Mouse (Mus musculus): ENCODE data around the gene Ccdc137. TPM values are rescaled to one million over a fixed set of nuclear protein-coding genes. Genes with fewer than 3 reads are reported as not detected.

Ccdc137 gene
- polyA plus RNA-seq, 1 experiment from 2014 or later, result 31.2 TPM

- H3K9ac ChIP-seq (replicated peaks; ENCODE audit: low read depth, low read length), result peak overlapping the region; percentile 77
- H3K27ac ChIP-seq (ENCODE audit: low read length), result no peak overlapping the region; the same call in 1 of the 2 replicates
- no peak for ATAC-seq
- no peaks in the 10 kb centered on the region for H3K9me3 ChIP-seq (ENCODE audit: control insufficient read depth, low read length)
- H3K4me3 ChIP-seq (replicated peaks; ENCODE audit: low read length), result peak overlapping the region; percentile 90
- H3K4me2 ChIP-seq (ENCODE audit: low read length), result peak overlapping the region; percentile 92
- no peaks in the 10 kb centered on the region for H3K27me3 ChIP-seq (replicated peaks; ENCODE audit: control insufficient read depth, insufficient read depth, low read length)
- H3K36me3 ChIP-seq (ENCODE audit: control insufficient read depth, insufficient read depth), result 0 out of 2 replicates have a peak, but pooled peaks cover 2% of the 10 kb centered on the region
- H3K4me1 ChIP-seq (replicated peaks; ENCODE audit: control insufficient read depth, insufficient read depth, low read length), result peaks cover 27% of the 10 kb centered on the region
- 38% methylated on average over 3 of the region's 3 CpGs for WGBS
Observed at GRCm38 (mm10) chr11:120493351-120493750, 35.4 kb downstream of the Ccdc137 start.

- ATAC-seq, result no peak
- no peak overlapping the region for H3K27ac ChIP-seq (ENCODE audit: low read length)
- H3K9me3 ChIP-seq (ENCODE audit: control insufficient read depth, low read length), result no peaks in the 10 kb centered on the region
- H3K4me2 ChIP-seq (ENCODE audit: low read length), result no peak overlapping the region
- no peak overlapping the region for H3K4me3 ChIP-seq (replicated peaks; ENCODE audit: low read length)
- H3K36me3 ChIP-seq (ENCODE audit: control insufficient read depth, insufficient read depth), result 0 out of 2 replicates have a peak, but pooled peaks cover 4% of the 10 kb centered on the region
- no peaks in the 10 kb centered on the region for H3K27me3 ChIP-seq (replicated peaks; ENCODE audit: control insufficient read depth, insufficient read depth, low read length)
- 88% methylated on average over 3 of the region's 3 CpGs for WGBS
- peaks cover 27% of the 10 kb centered on the region for H3K4me1 ChIP-seq (replicated peaks; ENCODE audit: control insufficient read depth, insufficient read depth, low read length)
- H3K9ac ChIP-seq (replicated peaks; ENCODE audit: low read depth, low read length), result no peak overlapping the region; the same call in 1 of the 2 replicates
Observed at GRCm38 (mm10) chr11:120493911-120494310, 36.0 kb downstream of the Ccdc137 start.

GRCm38 (mm10) chr11:120497436-120497835 lies 39.5 kb downstream of the Ccdc137 start:
- ATAC-seq, result no peak
- Histone ChIP-seq H3K36me3 (ENCODE audit: control insufficient read depth, insufficient read depth) (0 out of 2 replicates have a peak, but pooled peaks cover 4% of the 10 kb centered on the region), H3K9me3 (ENCODE audit: control insufficient read depth, low read length) (no peaks in the 10 kb centered on the region), H3K4me3 (replicated peaks; ENCODE audit: low read length) (no peak overlapping the region), H3K27ac (ENCODE audit: low read length) (no peak overlapping the region), H3K9ac (replicated peaks; ENCODE audit: low read depth, low read length) (no peak overlapping the region), H3K4me2 (ENCODE audit: low read length) (no peak overlapping the region), H3K27me3 (replicated peaks; ENCODE audit: control insufficient read depth, insufficient read depth, low read length) (no peaks in the 10 kb centered on the region), H3K4me1 (replicated peaks; ENCODE audit: control insufficient read depth, insufficient read depth, low read length) (peaks cover 12% of the 10 kb centered on the region)
- WGBS, result 91% methylated on average over 3 of the region's 3 CpGs

- Histone ChIP-seq H3K27me3 (replicated peaks; ENCODE audit: control insufficient read depth, insufficient read depth, low read length) (no peaks in the 10 kb centered on the region), H3K4me1 (replicated peaks; ENCODE audit: control insufficient read depth, insufficient read depth, low read length) (peaks cover 4% of the 10 kb centered on the region), H3K9me3 (ENCODE audit: control insufficient read depth, low read length) (no peaks in the 10 kb centered on the region), H3K36me3 (ENCODE audit: control insufficient read depth, insufficient read depth) (0 out of 2 replicates have a peak, but pooled peaks cover 4% of the 10 kb centered on the region), H3K4me2 (ENCODE audit: low read length) (no peak overlapping the region), H3K27ac (ENCODE audit: low read length) (no peak overlapping the region), H3K9ac (replicated peaks; ENCODE audit: low read depth, low read length) (no peak overlapping the region), H3K4me3 (replicated peaks; ENCODE audit: low read length) (no peak overlapping the region)
- 89% methylated on average over 12 of the region's 12 CpGs for WGBS
- ATAC-seq, result no peak
Observed at GRCm38 (mm10) chr11:120498226-120498625, 40.3 kb downstream of the Ccdc137 start.

GRCm38 (mm10) chr11:120498891-120499290 lies 41.0 kb downstream of the Ccdc137 start:
- no peaks in the 10 kb centered on the region for H3K4me1 ChIP-seq (replicated peaks; ENCODE audit: control insufficient read depth, insufficient read depth, low read length)
- H3K36me3 ChIP-seq (ENCODE audit: control insufficient read depth, insufficient read depth), result 0 out of 2 replicates have a peak, but pooled peaks cover 4% of the 10 kb centered on the region
- no peak overlapping the region for H3K4me2 ChIP-seq (ENCODE audit: low read length)
- H3K27ac ChIP-seq (ENCODE audit: low read length), result no peak overlapping the region
- no peak overlapping the region for H3K4me3 ChIP-seq (replicated peaks; ENCODE audit: low read length)
- H3K27me3 ChIP-seq (replicated peaks; ENCODE audit: control insufficient read depth, insufficient read depth, low read length), result no peaks in the 10 kb centered on the region
- 97% methylated on average over 5 of the region's 5 CpGs for WGBS
- H3K9ac ChIP-seq (replicated peaks; ENCODE audit: low read depth, low read length), result no peak overlapping the region
- no peak for ATAC-seq
- no peaks in the 10 kb centered on the region for H3K9me3 ChIP-seq (ENCODE audit: control insufficient read depth, low read length)

GRCm38 (mm10) chr11:120499894-120500293 lies 42.0 kb downstream of the Ccdc137 start:
- WGBS, result 85% methylated on average over 6 of the region's 6 CpGs
- no peak for ATAC-seq
- Histone ChIP-seq H3K4me3 (replicated peaks; ENCODE audit: low read length) (no peak overlapping the region), H3K9me3 (ENCODE audit: control insufficient read depth, low read length) (no peaks in the 10 kb centered on the region), H3K9ac (replicated peaks; ENCODE audit: low read depth, low read length) (no peak overlapping the region), H3K4me1 (replicated peaks; ENCODE audit: control insufficient read depth, insufficient read depth, low read length) (no peaks in the 10 kb centered on the region), H3K27me3 (replicated peaks; ENCODE audit: control insufficient read depth, insufficient read depth, low read length) (no peaks in the 10 kb centered on the region), H3K4me2 (ENCODE audit: low read length) (no peak overlapping the region), H3K36me3 (ENCODE audit: control insufficient read depth, insufficient read depth) (0 out of 2 replicates have a peak, but pooled peaks cover 4% of the 10 kb centered on the region), H3K27ac (ENCODE audit: low read length) (no peak overlapping the region)

- 24% methylated on average over 3 of the region's 3 CpGs for WGBS
- Histone ChIP-seq H3K4me1 (replicated peaks; ENCODE audit: control insufficient read depth, insufficient read depth, low read length) (no peaks in the 10 kb centered on the region), H3K4me2 (ENCODE audit: low read length) (no peak overlapping the region), H3K27me3 (replicated peaks; ENCODE audit: control insufficient read depth, insufficient read depth, low read length) (no peaks in the 10 kb centered on the region), H3K4me3 (replicated peaks; ENCODE audit: low read length) (no peak overlapping the region), H3K27ac (ENCODE audit: low read length) (no peak overlapping the region), H3K9me3 (ENCODE audit: control insufficient read depth, low read length) (no peaks in the 10 kb centered on the region), H3K36me3 (ENCODE audit: control insufficient read depth, insufficient read depth) (0 out of 2 replicates have a peak, but pooled peaks cover 4% of the 10 kb centered on the region), H3K9ac (replicated peaks; ENCODE audit: low read depth, low read length) (no peak overlapping the region)
- ATAC-seq, result no peak
Observed at GRCm38 (mm10) chr11:120500357-120500756, 42.4 kb downstream of the Ccdc137 start.

- Histone ChIP-seq H3K4me3 (replicated peaks; ENCODE audit: low read length) (no peak overlapping the region), H3K4me1 (replicated peaks; ENCODE audit: control insufficient read depth, insufficient read depth, low read length) (no peaks in the 10 kb centered on the region), H3K27ac (ENCODE audit: low read length) (no peak overlapping the region), H3K9ac (replicated peaks; ENCODE audit: low read depth, low read length) (no peak overlapping the region), H3K27me3 (replicated peaks; ENCODE audit: control insufficient read depth, insufficient read depth, low read length) (no peaks in the 10 kb centered on the region), H3K4me2 (ENCODE audit: low read length) (no peak overlapping the region), H3K36me3 (ENCODE audit: control insufficient read depth, insufficient read depth) (0 out of 2 replicates have a peak, but pooled peaks cover 4% of the 10 kb centered on the region), H3K9me3 (ENCODE audit: control insufficient read depth, low read length) (no peaks in the 10 kb centered on the region)
- 73% methylated on average over 6 of the region's 6 CpGs for WGBS
- ATAC-seq, result no peak
Observed at GRCm38 (mm10) chr11:120501018-120501417, 43.1 kb downstream of the Ccdc137 start.

GRCm38 (mm10) chr11:120501701-120502100 lies 43.8 kb downstream of the Ccdc137 start:
- H3K27ac ChIP-seq (ENCODE audit: low read length), result no peak overlapping the region
- WGBS, result 84% methylated on average over 4 of the region's 4 CpGs

GRCm38 (mm10) chr11:120505661-120506060 lies 47.7 kb downstream of the Ccdc137 start:
- no peak overlapping the region for H3K4me3 ChIP-seq (replicated peaks; ENCODE audit: low read length)
- ATAC-seq, result no peak
- H3K27me3 ChIP-seq (replicated peaks; ENCODE audit: control insufficient read depth, insufficient read depth, low read length), result no peaks in the 10 kb centered on the region
- no peak overlapping the region for H3K9ac ChIP-seq (replicated peaks; ENCODE audit: low read depth, low read length)
- H3K9me3 ChIP-seq (ENCODE audit: control insufficient read depth, low read length), result no peaks in the 10 kb centered on the region
- H3K27ac ChIP-seq (ENCODE audit: low read length), result no peak overlapping the region
- 95% methylated on average over 3 of the region's 3 CpGs for WGBS
- H3K4me1 ChIP-seq (replicated peaks; ENCODE audit: control insufficient read depth, insufficient read depth, low read length), result peaks cover under 1% of the 10 kb centered on the region; the same call in 1 of the 2 replicates
- no peaks in the 10 kb centered on the region for H3K36me3 ChIP-seq (ENCODE audit: control insufficient read depth, insufficient read depth)
- H3K4me2 ChIP-seq (ENCODE audit: low read length), result no peak overlapping the region

More at GRCm38 (mm10) chr11:120501701-120502100, 43.8 kb downstream of the Ccdc137 start:
- Histone ChIP-seq H3K36me3 (ENCODE audit: control insufficient read depth, insufficient read depth) (0 out of 2 replicates have a peak, but pooled peaks cover 4% of the 10 kb centered on the region), H3K27me3 (replicated peaks; ENCODE audit: control insufficient read depth, insufficient read depth, low read length) (no peaks in the 10 kb centered on the region), H3K9ac (replicated peaks; ENCODE audit: low read depth, low read length) (no peak overlapping the region), H3K4me3 (replicated peaks; ENCODE audit: low read length) (no peak overlapping the region), H3K9me3 (ENCODE audit: control insufficient read depth, low read length) (no peaks in the 10 kb centered on the region), H3K4me2 (ENCODE audit: low read length) (no peak overlapping the region), H3K4me1 (replicated peaks; ENCODE audit: control insufficient read depth, insufficient read depth, low read length) (no peaks in the 10 kb centered on the region)
- ATAC-seq, result no peak

Measured in forebrain, embryonic 16.5 days (tissue).